Mouse (Mus musculus) lung, postnatal 0 days (tissue): ENCODE measurements at regions not wholly inside any gene's neighbourhood (a gene's known extent, or its start where the extent isn't known, plus 50 kb on each side); places are given as distances from the start of the nearest gene placed in this dataset.

ENCODE experiments used
- ATAC-seq: fragments of 200-750 bp; cut with Nextera tagmentation; 2 replicates; pipeline ENCODE4 v1.8.0; 2017; ENCODE audit warnings: moderate library complexity
- DNase-seq: peaks from one replicate; pipeline ENCODE4 v3.0.0-alpha.2; 2016; ENCODE audit warnings: low spot score
- H3K27ac ChIP-seq: fragments of 300-500 bp; sonication (generic); 2 replicates; pipeline ENCODE4 v1.5.1; 2014; ENCODE audit warnings: antibody characterized with exemption, mild to moderate bottlenecking, low read length, mixed read lengths
- H3K27me3 ChIP-seq: fragments of 300-500 bp; sonication (generic); replicated peaks from 2 replicates; pipeline ENCODE4 v1.6.1; 2014; ENCODE audit warnings: low read length, mixed read lengths; ENCODE audit not compliant: insufficient read depth
- H3K36me3 ChIP-seq: fragments of 300-500 bp; sonication (generic); 2 replicates; pipeline ENCODE4 v1.6.1; 2014; ENCODE audit warnings: low read length, mixed read lengths; ENCODE audit not compliant: insufficient read depth
- H3K4me1 ChIP-seq: fragments of 300-500 bp; sonication (generic); 2 replicates; pipeline ENCODE4 v1.6.1; 2014; ENCODE audit warnings: antibody characterized with exemption, low read depth, low read length, mixed read lengths; ENCODE audit not compliant: insufficient read depth
- H3K4me2 ChIP-seq: fragments of 300-500 bp; sonication (generic); replicated peaks from 2 replicates; pipeline ENCODE4 v1.6.1; 2014; ENCODE audit warnings: low read depth, mild to moderate bottlenecking, low read length, moderate library complexity, mixed read lengths
- H3K4me3 ChIP-seq: fragments of 300-500 bp; sonication (generic); 2 replicates; pipeline ENCODE4 v1.5.1; 2014; ENCODE audit warnings: low read depth, low read length
- H3K9ac ChIP-seq: fragments of 300-500 bp; sonication (generic); replicated peaks from 2 replicates; pipeline ENCODE4 v1.6.1; 2014; ENCODE audit warnings: low read depth, mild to moderate bottlenecking
- H3K9me3 ChIP-seq: fragments of 300-500 bp; sonication (generic); 2 replicates; pipeline ENCODE4 v1.6.1; 2016; ENCODE audit warnings: low read length, mixed read lengths
- CTCF ChIP-seq: IDR thresholded peaks from 2 replicates; pipeline ENCODE4 v1.5.1; 2016; ENCODE audit warnings: antibody characterized with exemption, mild to moderate bottlenecking
- EP300 ChIP-seq: IDR thresholded peaks from 2 replicates; pipeline ENCODE4 v1.6.1; 2016; ENCODE audit warnings: antibody characterized with exemption, mild to moderate bottlenecking, control low read depth
- WGBS: fragments of 180-500 bp; shearing (Covaris S2); extraction: QIAGEN DNeasy Blood & Tissue Kit; methylation state at CpG from one replicate; pipeline ENCODE4 v1.1.7; 2014; 5-methylcytosine and 5-hydroxymethylcytosine counted together

DNA sequence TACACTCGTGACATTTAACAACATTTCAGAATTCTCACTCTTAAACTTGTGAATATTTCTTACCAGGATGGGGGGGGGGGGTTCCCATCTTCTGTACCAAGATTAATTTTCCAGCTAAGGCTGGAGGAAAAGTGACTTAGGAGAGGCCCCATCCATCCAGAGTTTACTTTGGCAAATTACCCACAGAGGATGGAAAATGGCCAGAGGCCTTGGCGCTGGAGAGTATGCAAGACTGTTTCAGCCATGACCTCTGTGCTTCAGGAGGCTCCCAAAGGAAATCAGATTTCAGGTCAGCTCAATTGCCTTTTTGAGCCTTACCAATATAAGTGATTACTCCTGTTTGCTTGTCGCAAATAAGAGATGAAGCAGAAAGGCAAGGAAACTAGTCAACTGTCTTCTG lies 143.4 kb upstream of the F930015N05Rik start:
- no peaks in the 10 kb centered on the region for H3K27me3 ChIP-seq
- no peaks in the 10 kb centered on the region for H3K9me3 ChIP-seq
- no peak overlapping the region for H3K4me3 ChIP-seq
- ATAC-seq (no peak), DNase-seq (no peak)
- H3K4me1 ChIP-seq = no peaks in the 10 kb centered on the region
- 58% methylated on average over 3 of the region's 3 CpGs for WGBS
- H3K9ac ChIP-seq = no peak overlapping the region
- no peak overlapping the region for H3K27ac ChIP-seq
- H3K36me3 ChIP-seq = no peaks in the 10 kb centered on the region
- H3K4me2 ChIP-seq = no peak overlapping the region
- TF ChIP-seq EP300 (no peak), CTCF (no peak)

DNA sequence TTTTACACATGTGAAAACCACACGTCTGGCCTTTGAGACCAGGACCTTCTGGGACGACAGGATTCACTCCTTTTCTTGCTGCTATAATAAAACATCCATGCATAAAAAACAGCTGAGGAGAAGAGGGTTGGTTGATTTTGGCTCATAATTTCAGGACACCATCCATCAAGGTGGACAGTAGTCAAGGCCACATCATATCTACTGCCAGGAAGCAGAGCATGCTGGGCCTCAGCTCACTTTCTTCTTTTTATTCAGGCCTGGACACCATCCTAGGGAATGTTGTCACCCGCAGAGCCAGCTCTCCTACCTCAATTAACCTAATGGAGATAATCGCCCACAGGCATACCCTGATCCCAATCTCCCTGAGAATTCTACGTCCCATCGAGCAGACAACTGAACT lies 149.6 kb upstream of the F930015N05Rik start:
- Histone ChIP-seq H3K4me3 (no peak overlapping the region), H3K4me2 (no peak overlapping the region), H3K27me3 (no peaks in the 10 kb centered on the region), H3K9ac (no peak overlapping the region), H3K36me3 (no peaks in the 10 kb centered on the region), H3K27ac (no peak overlapping the region), H3K9me3 (no peaks in the 10 kb centered on the region), H3K4me1 (no peaks in the 10 kb centered on the region)
- no peak for TF ChIP-seq CTCF
- TF ChIP-seq EP300 = no peak
- WGBS = 81% methylated on average over 6 of the region's 6 CpGs
- no peak for ATAC-seq
- DNase-seq = no peak

DNA sequence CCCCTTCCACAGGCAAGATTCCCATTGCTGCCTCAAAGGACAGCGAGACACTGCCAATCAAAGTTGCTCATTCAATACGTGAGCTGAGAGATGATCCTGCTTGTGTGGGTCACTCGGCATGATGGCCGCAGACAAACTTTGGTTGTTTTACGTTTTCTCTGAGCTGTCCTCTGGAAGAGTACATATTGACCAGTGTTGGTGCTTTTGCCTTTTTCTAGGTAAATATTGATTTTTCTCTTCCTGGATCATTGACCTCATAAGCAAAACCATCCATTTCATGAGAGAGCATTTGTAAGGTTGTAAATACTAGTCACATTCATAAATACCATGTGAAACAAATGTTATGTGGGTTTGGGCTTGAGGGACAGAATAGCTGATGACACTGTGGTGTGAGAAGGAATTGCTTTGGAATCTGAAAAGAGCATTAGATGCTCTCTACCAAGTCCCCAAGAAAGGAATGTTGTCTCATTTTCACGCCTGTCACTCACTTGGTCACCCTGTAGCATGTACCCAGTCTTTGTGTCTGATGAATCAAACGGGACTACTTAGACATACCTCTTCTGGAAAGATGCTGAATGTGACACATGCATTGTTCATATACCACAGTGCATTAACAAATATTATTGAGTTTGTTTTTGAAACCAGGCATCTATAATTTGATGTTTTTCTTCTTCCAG lies 150.7 kb upstream of the F930015N05Rik start:
- H3K36me3 ChIP-seq = no peaks in the 10 kb centered on the region
- no peak overlapping the region for H3K4me3 ChIP-seq
- no peak overlapping the region for H3K4me2 ChIP-seq
- H3K27me3 ChIP-seq = no peaks in the 10 kb centered on the region
- no peak overlapping the region for H3K9ac ChIP-seq
- ATAC-seq (no peak), DNase-seq (no peak)
- TF ChIP-seq CTCF (no peak), EP300 (no peak)
- no peaks in the 10 kb centered on the region for H3K4me1 ChIP-seq
- WGBS = 77% methylated on average over 7 of the region's 7 CpGs
- no peaks in the 10 kb centered on the region for H3K9me3 ChIP-seq
- no peak overlapping the region for H3K27ac ChIP-seq

DNA sequence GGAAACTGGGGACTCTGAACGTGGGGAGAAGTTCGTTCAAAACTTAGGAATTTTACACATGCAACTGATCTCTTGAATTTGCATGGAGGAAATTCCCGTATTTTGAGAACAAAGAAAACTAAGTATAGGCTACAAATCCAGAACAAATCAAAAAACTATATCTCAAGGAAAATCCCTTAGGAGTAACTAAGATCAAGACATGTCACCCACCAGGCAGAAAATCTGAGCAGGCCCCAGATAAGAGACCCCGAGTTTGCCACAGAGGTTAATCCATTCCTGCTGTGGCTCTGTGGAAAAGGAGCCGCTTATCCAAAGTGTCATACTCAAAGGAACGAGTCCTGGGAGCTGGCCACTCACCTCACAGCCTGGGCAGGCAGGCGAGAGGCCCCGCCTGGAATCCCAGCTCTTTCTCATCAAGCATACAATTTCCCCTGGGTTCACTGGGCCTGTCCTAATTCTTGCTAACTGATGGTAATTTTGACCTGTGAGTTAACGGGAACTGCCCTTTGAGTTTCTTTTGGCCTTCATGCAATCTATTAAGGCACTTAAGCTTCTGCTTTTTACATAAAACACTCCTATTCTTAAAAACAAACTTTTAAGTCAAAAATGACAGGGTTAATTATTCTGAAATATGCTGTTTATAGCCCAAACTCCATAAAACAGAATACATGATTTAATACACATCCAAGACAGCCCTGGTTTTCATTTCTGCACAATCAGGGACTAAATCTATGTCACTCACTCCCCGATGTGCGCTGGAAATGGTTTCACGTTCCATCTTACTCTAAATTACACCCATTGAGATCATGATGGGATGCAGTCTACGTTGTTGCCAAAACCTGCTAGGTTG lies 151.5 kb upstream of the F930015N05Rik start:
- no peaks in the 10 kb centered on the region for H3K9me3 ChIP-seq
- H3K27ac ChIP-seq = no peak overlapping the region
- no peak for ATAC-seq
- no peak overlapping the region for H3K4me2 ChIP-seq
- 50% methylated on average over 13 of the region's 13 CpGs for WGBS
- H3K4me3 ChIP-seq = no peak overlapping the region
- no peaks in the 10 kb centered on the region for H3K4me1 ChIP-seq
- no peak overlapping the region for H3K9ac ChIP-seq
- no peaks in the 10 kb centered on the region for H3K36me3 ChIP-seq
- TF ChIP-seq CTCF (no peak), EP300 (no peak)
- no peaks in the 10 kb centered on the region for H3K27me3 ChIP-seq
- DNase-seq = no peak

- ATAC-seq (no peak), DNase-seq (no peak)
- H3K9me3 ChIP-seq = no peaks in the 10 kb centered on the region
- H3K27me3 ChIP-seq = no peaks in the 10 kb centered on the region
- TF ChIP-seq EP300 (no peak), CTCF (no peak)
- no peak overlapping the region for H3K4me3 ChIP-seq
- no peak overlapping the region for H3K9ac ChIP-seq
- no peaks in the 10 kb centered on the region for H3K36me3 ChIP-seq
- H3K27ac ChIP-seq = no peak overlapping the region
- H3K4me1 ChIP-seq = no peaks in the 10 kb centered on the region
- 63% methylated on average over 6 of the region's 6 CpGs for WGBS
- no peak overlapping the region for H3K4me2 ChIP-seq
Observed at GRCm38 (mm10) chr11:64588601-64588989, 152.1 kb upstream of the F930015N05Rik start.

GRCm38 (mm10) chr11:64589026-64589425 lies 152.6 kb upstream of the F930015N05Rik start:
- Histone ChIP-seq H3K36me3 (no peaks in the 10 kb centered on the region), H3K9ac (no peak overlapping the region), H3K4me2 (no peak overlapping the region), H3K9me3 (no peaks in the 10 kb centered on the region), H3K27ac (no peak overlapping the region), H3K4me1 (no peaks in the 10 kb centered on the region), H3K27me3 (no peaks in the 10 kb centered on the region), H3K4me3 (no peak overlapping the region)
- TF ChIP-seq CTCF (no peak), EP300 (no peak)
- ATAC-seq (no peak), DNase-seq (no peak)
- WGBS = 83% methylated on average over 7 of the region's 7 CpGs
